Comparison of ENCODE assay signal across 10 mouse cellular contexts in genomic region chr2:158210503-158210902, GRCm38 (mm10). TPM values are rescaled to one million over a fixed set of nuclear protein-coding genes. Genes with fewer than 3 reads are reported as not detected.
A peak's percentile ranks its signal among the peaks of the same experiment; 100 is the strongest.
DNase-seq lines count a peak whose midpoint lies in the region; ATAC-seq lines count a peak whose summit lies in the region.
"Had no signal": no experiment of that assay in that cellular context is flagged by ENCODE, and none has a peak within 500 bp of the region (broad histone marks: within the 10 kb centered on the region; RNA-seq: fewer than 3 reads in every experiment).

No protein-coding gene starts in this region.

- no peak for ATAC-seq in cerebellum, adult (ENCODE audit: insufficient number of reproducible peaks, low FRiP score, low TSS enrichment)
- ATAC-seq in megakaryocyte progenitor cell, adult 5-6 weeks (replicated peaks; ENCODE audit: poor library complexity), result no peak

- peak; percentile 82 to 87 for DNase-seq in cerebellum, postnatal 10 days
- peak; percentile 46 for DNase-seq in layer of hippocampus, adult 11-12 months (ENCODE audit: low spot score)
- no peak for DNase-seq in layer of hippocampus, postnatal 14 days (ENCODE audit: low spot score in 2 of 2)
- DNase-seq in urinary bladder, postnatal 25 days (ENCODE audit: low spot score), result peak; percentile 30
- DNase-seq in urinary bladder, adult 18-20 months (ENCODE audit: low spot score in 2 of 2), result no peak
- DNase-seq in Muller cell, postnatal 12 days (ENCODE audit: inconsistent ontology term), result no peak

RNA-seq across cellular contexts. Expression of gene D630003M21Rik, which starts 18.5 kb away (rescaled TPM):
- total RNA-seq in layer of hippocampus, postnatal 14 days (2021), result 1 to 10 TPM; 4.7 to 4.9 TPM
- total RNA-seq in megakaryocyte progenitor cell, adult 5-6 weeks (2015), result not detected in 2 replicates
- total RNA-seq in megakaryocyte progenitor cell, adult 5-6 weeks (2017), result 0.04 TPM in 1 of 2 replicates, not detected in the other

RNA-seq across cellular contexts. Expression of gene Bpi, which starts 47.4 kb away (rescaled TPM):
- total RNA-seq in layer of hippocampus, postnatal 14 days (2021), result not detected
- total RNA-seq in megakaryocyte progenitor cell, adult 5-6 weeks (2015), result 0.12 TPM in 1 of 2 replicates, not detected in the other
- not detected in 2 replicates for total RNA-seq in megakaryocyte progenitor cell, adult 5-6 weeks (2017)
- total RNA-seq: heart, adult 18-20 months; left cerebral cortex, postnatal 25 days had no signal

Comparison
In these comparisons a context has a peak if more than half of its experiments do, and no peak if none do; other contexts are left out.
1. DNase-seq: peak in cerebellum, postnatal 10 days (2 of 2), layer of hippocampus, adult 11-12 months (single experiment) and urinary bladder, postnatal 25 days (single experiment); none in layer of hippocampus, postnatal 14 days (0 of 2), urinary bladder, adult 18-20 months (0 of 2) and Muller cell, postnatal 12 days (single experiment).
2. RNA of gene D630003M21Rik, which starts 18.5 kb away (total RNA-seq): 4.7 to 4.9 TPM in layer of hippocampus, postnatal 14 days; 0.04 TPM in megakaryocyte progenitor cell, adult 5-6 weeks; every median in the first group is over 4 times any median in the second.